Mouse (Mus musculus) gastrocnemius, adult 2 months (tissue): ENCODE results near the gene Tcp11l2. TPM values are rescaled to one million over a fixed set of nuclear protein-coding genes. Genes with fewer than 3 reads are reported as not detected.

ENCODE experiments used
- DNase-seq: peaks from one replicate; pipeline ENCODE4 v3.0.0; 2022
- H3K27ac ChIP-seq: fragments of 200-600 bp; 2 replicates; pipeline ENCODE4 v1.8.1; 2022; ENCODE audit warnings: mild to moderate bottlenecking
- H3K4me3 ChIP-seq: fragments of 200-600 bp; 2 replicates; pipeline ENCODE4 v1.8.1; 2022; ENCODE audit warnings: mild to moderate bottlenecking, moderate library complexity
- CTCF ChIP-seq: fragments of 200-600 bp; IDR thresholded peaks from 2 replicates; pipeline ENCODE4 v1.8.1; 2022; ENCODE audit warnings: antibody characterized with exemption, mild to moderate bottlenecking, moderate library complexity
- intact Hi-C: fragments of 180-260 bp; cut with DNase I; formaldehyde crosslinking; loops from one replicate; pipeline ENCODE4 v1.15.1; 2025
- total RNA-seq, 2 experiments: library from RNA; stranded (reverse); gene quantifications; 2 replicates each; pipeline ENCODE4 v1.2.3; 2021

Gene Tcp11l2
- total RNA-seq, 2 experiments from 2014 or later: 45.4 to 55.7 TPM

- Histone ChIP-seq H3K27ac (no peak overlapping the region), H3K4me3 (no peak overlapping the region)
- no peak for TF ChIP-seq CTCF
- intact Hi-C loops: loop anchor here (2.0 kb wide), 1 partner anchor 17 kb away; no protein-coding TSS in a partner anchor
- DNase-seq: no peak
Measured at GRCm38 (mm10) chr10:84539651-84540050, 36.8 kb upstream of the Tcp11l2 start.

- H3K27ac ChIP-seq: no peak overlapping the region
- no peak for TF ChIP-seq CTCF
- no peak for DNase-seq
- intact Hi-C loops: no loop called here
- H3K4me3 ChIP-seq: no peak overlapping the region
Measured at GRCm38 (mm10) chr10:84542802-84543658, 33.4 kb upstream of the Tcp11l2 start.

- Histone ChIP-seq H3K27ac (peak overlapping the region; percentile 46), H3K4me3 (no peak overlapping the region)
- no peak for TF ChIP-seq CTCF
- peak; percentile 80 for DNase-seq
- intact Hi-C loops: no loop called here
Measured at GRCm38 (mm10) chr10:84544841-84545610, 31.4 kb upstream of the Tcp11l2 start.

- intact Hi-C loops: no loop called here
- DNase-seq: peak; percentile 35
- no peak for TF ChIP-seq CTCF
- Histone ChIP-seq H3K27ac (no peak overlapping the region), H3K4me3 (no peak overlapping the region)
Measured at GRCm38 (mm10) chr10:84549146-84549919, 27.1 kb upstream of the Tcp11l2 start.

GRCm38 (mm10) chr10:84549920-84550293, 26.5 kb upstream of the Tcp11l2 start:
- H3K4me3 ChIP-seq: no peak overlapping the region
- no peak for TF ChIP-seq CTCF
- no peak overlapping the region for H3K27ac ChIP-seq
- DNase-seq: no peak
- intact Hi-C loops: no loop called here

GRCm38 (mm10) chr10:84551846-84552245, 24.6 kb upstream of the Tcp11l2 start:
- Histone ChIP-seq H3K27ac (no peak overlapping the region), H3K4me3 (no peak overlapping the region)
- intact Hi-C loops: no loop called here
- TF ChIP-seq CTCF: no peak
- no peak for DNase-seq

GRCm38 (mm10) chr10:84552477-84552876, 23.9 kb upstream of the Tcp11l2 start:
- TF ChIP-seq CTCF: no peak
- DNase-seq: no peak
- Histone ChIP-seq H3K4me3 (no peak overlapping the region), H3K27ac (no peak overlapping the region)
- intact Hi-C loops: no loop called here

GRCm38 (mm10) chr10:84554291-84555009, 22.0 kb upstream of the Tcp11l2 start:
- no peak overlapping the region for H3K4me3 ChIP-seq
- no peak for TF ChIP-seq CTCF
- no peak for DNase-seq
- intact Hi-C loops: no loop called here
- H3K27ac ChIP-seq: no peak overlapping the region

- DNase-seq: no peak
- TF ChIP-seq CTCF: no peak
- intact Hi-C loops: loop anchor here (2.0 kb wide), 1 partner anchor 17 kb away; no protein-coding TSS in a partner anchor
- Histone ChIP-seq H3K4me3 (no peak overlapping the region), H3K27ac (no peak overlapping the region)
Measured at GRCm38 (mm10) chr10:84556120-84556519, 20.3 kb upstream of the Tcp11l2 start.

GRCm38 (mm10) chr10:84558511-84558910, 17.9 kb upstream of the Tcp11l2 start:
- peak; percentile 58 for TF ChIP-seq CTCF
- H3K27ac ChIP-seq: 0 out of 2 replicates have a peak overlapping the region, but pooled peaks have one; percentile 8
- H3K4me3 ChIP-seq: no peak overlapping the region
- intact Hi-C loops: no loop called here
- no peak for DNase-seq

- Histone ChIP-seq H3K4me3 (no peak overlapping the region), H3K27ac (peak overlapping the region; percentile 89)
- peak; percentile 81 for DNase-seq
- no peak for TF ChIP-seq CTCF
- intact Hi-C loops: loop anchor here (5.0 kb wide), 1 partner anchor 43 kb away; no protein-coding TSS in a partner anchor
Measured at GRCm38 (mm10) chr10:84559986-84560385, 16.4 kb upstream of the Tcp11l2 start.

GRCm38 (mm10) chr10:84562121-84562520, 14.3 kb upstream of the Tcp11l2 start:
- no peak for DNase-seq
- Histone ChIP-seq H3K27ac (no peak overlapping the region), H3K4me3 (no peak overlapping the region)
- intact Hi-C loops: loop anchor here (5.0 kb wide), 1 partner anchor 45 kb away; no protein-coding TSS in a partner anchor
- TF ChIP-seq CTCF: no peak
